Mouse (Mus musculus) left cerebral cortex, postnatal 4 days (tissue): ENCODE measurements around the gene Sdr9c7. TPM values are rescaled to one million over a fixed set of nuclear protein-coding genes. Genes with fewer than 3 reads are reported as not detected.
A peak's percentile ranks its signal among the peaks of the same experiment; 100 is the strongest.
"Not testable (repeated sequence)": the region's sequence is repeated elsewhere in the genome, so short reads cannot be mapped to it uniquely, and the experiment has no call there.

Experiments
- DNase-seq: peaks from one replicate; pipeline ENCODE4 v3.0.0-alpha.2; 2022
- intact Hi-C: fragments of 180-260 bp; cut with DNase I; formaldehyde crosslinking; loops from one replicate; pipeline ENCODE4 v1.15.1; 2025
- total RNA-seq, 2 experiments: library from RNA; stranded (reverse); gene quantifications; 2 replicates each; pipeline ENCODE4 v1.2.3; 2021

Sdr9c7 gene
- total RNA-seq, 2 experiments from 2014 or later: not detected

DNA sequence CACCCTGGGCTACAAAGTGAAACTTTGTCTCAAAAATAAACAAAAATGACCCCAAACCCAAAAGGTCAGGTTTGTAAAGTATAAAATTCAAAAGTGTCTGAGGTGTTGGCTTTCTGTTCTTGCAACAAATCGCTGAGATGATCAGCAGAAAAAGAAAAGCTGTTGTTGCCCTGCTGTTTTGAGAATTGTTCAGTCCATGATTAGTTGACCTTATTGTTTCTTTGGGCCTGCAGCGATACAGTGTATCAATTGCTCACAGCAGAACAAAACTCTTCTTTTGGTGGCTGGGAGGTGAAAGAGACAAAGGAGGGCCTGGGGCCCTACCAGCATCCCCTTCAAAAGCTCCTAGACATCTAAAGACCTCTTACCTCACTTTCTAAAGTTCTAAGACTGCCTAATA, 7.8 kb downstream of the Sdr9c7 start:
- intact Hi-C loops: no loop called here

DNA sequence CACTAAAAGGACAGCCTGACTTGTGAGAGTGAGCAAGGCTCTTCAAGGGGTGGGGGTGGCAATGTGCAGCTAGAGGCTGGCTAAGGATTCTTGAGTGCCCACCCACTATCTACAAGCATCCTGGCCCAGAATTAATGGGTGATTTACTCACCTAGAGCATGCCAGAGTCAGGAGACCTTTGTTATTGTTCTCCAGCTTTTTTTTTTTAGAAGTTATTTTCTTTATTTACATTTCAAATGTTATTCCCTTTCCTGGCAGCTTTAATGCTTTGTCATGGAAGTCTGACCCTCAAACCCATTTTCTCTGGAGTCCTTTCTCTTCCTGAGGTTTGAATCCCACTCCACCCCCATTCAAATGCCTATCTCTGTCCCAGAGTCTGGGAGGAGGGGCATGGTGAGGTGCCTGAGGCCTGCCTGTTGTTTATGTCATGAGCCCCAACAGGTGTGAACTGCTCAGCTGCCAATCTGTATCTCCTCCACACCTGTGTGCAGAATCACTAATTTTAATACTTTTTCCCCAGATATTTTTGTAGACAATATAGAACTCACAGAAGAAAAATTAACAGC, 9.2 kb downstream of the Sdr9c7 start:
- DNase-seq: no peak
- intact Hi-C loops: no loop called here

More for the DNA sequence above, 7.8 kb downstream of the Sdr9c7 start:
- no peak for DNase-seq

DNA sequence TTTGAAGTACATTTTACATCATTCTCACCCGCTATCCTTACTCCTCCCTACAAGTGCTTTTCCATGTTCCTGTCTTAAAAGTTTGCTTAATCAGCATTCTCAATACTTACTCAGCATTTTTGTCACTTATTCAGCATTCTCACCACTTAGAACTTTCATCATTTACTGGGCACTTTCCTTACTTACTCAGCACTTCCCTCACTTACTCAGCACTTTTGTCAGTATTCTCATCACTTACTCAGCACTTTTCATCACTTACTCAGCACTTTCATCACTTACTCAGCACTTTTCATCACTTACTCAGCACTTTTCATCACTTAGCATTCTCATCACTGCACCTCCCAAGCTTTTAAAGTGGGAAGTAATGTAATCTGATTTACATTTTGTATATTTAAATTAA, 17.3 kb downstream of the Sdr9c7 start:
- intact Hi-C loops: no loop called here
- no peak for DNase-seq

DNA sequence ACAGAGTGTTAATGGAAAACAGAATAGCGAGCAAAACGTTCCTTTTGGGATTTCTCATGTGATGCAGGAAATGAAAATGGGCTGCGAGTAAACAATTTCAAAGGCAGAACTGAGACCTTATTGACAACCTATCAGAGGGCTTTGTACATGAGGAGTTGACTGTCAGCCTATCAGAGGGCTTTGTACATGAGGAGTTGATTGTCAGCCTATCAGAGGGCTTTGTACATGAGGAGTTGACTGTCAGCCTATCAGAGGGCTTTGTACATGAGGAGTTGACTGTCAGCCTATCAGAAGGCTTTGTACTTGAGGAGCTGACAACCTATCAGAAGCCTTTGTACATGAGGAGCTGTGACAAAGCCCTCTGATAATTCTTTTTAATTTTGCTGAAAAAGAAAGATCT, 18.9 kb downstream of the Sdr9c7 start:
- intact Hi-C loops, DNase-seq: not testable (repeated sequence)

DNA sequence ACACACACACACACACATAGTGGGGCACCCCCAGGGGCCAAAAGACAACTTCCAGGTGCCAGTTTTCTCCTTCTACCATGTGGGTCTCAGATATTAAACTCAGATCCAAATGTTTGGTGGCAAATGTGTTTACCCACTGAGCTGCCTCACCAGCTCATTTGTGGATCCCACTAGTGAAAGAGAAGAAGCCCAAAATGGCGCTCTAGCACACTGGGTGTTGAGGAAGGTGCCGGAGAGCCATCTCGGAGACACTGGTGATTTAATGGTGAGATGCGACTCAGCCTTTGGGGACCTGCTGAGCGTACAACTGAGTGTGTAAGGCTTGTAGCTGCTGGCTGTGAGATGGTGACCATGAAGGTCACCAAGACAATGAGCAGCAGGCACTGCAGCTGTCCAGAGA, 19.3 kb downstream of the Sdr9c7 start:
- no peak for DNase-seq
- intact Hi-C loops: no loop called here

DNA sequence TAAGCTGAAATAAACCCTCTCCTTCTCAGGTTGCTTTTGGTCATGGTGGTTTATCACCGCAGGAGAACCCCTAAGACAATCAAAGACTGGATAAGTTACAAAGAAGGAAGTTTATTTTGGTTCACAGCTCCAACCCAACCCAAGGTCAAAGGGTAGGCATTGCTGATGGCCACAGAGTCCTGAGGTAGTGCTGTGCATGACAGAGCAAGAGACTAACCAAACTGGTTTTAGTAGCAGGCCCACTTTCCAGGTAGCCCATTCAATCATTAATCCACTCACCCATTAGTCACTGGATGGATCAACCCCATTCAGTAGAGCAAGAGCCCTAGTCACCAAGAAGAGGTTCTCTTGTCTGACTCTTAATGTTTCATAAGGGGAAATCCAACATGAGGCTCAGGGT, 23.9 kb downstream of the Sdr9c7 start:
- intact Hi-C loops: no loop called here
- DNase-seq: no peak

DNA sequence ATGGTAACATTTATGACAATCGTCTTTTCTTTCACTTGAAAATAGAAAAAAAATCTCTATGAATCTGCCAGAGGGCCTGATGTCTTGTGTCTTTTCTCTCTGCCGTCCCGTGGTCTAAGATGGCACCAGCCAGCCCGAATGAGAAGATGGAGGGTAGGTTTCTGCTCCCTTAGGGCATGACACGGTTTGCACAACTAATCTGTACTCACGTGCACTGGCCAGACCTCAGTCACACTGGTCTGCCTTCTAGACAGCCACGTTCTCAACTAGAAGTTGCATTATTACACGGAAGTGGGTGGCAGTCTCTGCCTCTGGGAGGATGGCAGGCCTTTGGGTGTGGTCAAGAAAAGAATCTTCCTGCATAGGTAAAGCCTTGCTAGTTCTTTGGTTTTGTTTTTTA, 24.7 kb downstream of the Sdr9c7 start:
- intact Hi-C loops: no loop called here
- DNase-seq: no peak

DNA sequence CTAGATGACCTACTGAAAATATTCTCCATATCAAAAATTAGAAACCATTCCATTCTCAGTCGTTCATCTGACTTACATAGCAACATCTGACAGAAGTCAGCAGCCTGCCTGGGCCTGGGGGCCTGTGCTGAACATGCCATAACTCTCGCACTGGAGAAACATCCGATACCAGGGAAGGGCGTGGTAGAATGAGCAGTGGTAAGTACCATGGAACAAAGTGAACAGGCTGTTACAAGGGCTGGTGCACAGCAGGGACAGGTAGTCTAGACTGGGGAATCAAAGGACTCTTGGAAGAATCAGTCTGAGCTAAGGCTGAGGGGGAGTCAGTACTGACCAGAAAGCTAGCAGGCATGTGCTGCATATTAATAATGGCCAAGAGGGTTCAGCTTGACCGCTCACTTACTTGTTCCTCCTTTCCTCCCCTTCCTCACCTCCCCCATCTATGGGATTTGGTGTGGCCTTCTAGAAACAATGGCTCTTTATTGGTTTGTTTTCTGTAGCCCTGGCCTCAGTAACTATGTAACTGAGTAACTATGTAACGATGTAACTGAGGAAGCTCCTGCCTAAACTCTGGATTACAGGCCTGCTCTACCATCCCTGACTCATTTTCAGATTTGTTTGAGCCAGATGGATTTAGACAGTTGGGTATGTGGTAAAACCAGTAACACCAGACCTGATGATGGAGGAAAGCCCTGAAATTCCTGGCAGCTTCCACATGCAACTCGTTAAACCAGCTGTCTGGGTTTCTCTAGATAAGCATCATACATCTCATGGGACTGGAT, 26.5 kb downstream of the Sdr9c7 start:
- intact Hi-C loops: no loop called here
- DNase-seq: no peak

DNA sequence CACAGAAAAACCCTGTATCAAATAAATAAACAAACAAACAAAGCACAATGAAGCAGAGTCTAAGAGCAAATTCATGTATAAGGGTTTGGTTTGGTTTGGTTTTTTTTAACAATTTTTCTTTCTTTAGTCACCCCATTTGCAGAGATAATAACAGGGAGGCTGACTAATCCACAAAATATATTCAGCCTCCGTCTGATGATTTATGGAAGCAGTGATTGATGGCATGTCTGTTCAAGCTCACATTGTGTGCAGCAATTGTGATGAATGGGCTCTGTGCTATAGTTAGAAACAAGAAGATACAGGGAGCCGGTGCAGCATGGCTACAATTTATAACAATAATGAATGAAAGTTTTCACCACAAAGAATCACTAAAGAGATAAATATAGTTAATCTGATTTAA, 29.4 kb downstream of the Sdr9c7 start:
- intact Hi-C loops: no loop called here
- no peak for DNase-seq

DNA sequence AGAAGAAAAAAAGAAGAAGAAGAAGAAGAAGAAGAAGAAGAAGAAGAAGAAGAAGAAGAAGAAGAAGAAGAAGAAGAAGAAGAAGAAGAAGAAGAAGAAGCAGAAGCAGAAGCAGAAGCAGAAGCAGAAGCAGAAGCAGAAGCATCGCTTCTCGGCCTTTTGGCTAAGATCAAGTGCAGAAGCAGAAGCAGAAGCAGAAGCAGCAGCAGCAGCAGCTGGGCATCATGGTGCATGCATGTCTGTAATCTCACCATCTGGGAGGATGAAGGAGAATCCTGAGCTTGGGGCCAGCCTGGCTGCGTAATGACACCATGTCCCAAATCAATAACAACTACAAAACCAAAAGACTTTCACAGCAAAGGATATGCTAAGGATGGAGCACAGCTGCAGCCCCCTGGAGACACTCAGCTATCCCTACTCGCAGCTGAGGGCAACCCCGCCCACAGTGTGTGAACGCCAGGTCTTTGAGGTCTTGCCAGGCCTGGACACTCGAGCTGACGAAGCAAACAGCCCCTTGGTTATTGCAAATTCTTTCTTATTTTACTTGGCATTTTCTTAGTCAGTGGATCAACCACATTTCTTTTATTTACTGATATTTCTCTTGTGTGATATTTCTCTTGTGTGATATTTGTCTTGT, 34.1 kb downstream of the Sdr9c7 start:
- peak; percentile 17 for DNase-seq
- intact Hi-C loops: loop anchor here (10.0 kb wide), 1 partner anchor 258 kb away; no protein-coding TSS in a partner anchor

DNA sequence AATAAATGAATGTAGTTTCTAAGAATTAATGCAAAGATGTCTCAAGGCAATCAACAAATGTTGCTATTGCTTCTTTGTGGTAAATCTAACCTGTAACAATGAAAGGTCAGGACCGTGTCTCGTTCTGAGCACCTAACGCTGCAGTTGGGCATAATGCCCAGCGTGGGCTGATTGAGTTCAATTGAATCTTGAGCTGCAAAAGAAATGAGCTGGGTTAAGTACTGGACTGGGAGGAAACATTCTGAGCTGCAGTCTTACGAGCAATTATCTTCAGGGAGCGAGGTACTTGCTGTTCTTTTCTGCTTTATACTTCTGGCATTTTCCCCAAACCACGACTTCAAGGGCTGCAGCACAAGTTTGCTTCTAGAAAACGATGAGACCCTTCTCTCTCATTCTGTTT, 38.0 kb downstream of the Sdr9c7 start:
- DNase-seq: no peak
- intact Hi-C loops: loop anchor here (5.0 to 10.0 kb wide), 2 partner anchors 199 to 261 kb away; partner anchors contain the start of gene Zbtb39

DNA sequence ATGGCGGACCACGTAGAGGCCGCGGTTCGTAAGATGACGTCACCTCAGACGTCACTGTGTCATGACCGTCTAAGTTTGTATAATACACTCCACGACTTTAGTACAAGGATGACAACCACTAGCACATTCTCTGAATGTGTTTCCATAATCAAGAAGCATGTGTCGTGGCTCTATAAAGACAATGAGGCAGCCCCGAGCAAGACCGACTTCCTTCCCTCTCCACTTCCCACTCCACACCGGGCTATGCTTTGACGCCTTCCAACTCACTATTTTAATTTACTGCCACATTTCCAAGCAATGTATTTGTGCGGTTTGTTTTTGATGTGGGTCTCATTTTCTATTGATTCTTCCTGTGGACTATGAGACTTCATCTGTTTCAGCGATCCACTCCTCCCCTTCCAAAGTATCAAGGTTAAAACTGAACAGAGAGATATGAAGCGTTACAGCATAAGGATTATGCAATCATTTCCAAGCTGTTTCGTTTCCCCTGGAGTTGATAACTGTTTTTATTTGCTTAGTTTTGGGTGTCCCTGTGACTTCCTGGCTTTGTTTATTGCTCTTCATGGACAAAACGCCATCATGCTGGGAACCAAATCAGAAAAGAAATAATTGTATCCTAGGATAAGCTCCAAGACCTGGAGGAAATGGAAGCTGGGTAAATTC, 38.6 kb downstream of the Sdr9c7 start:
- no peak for DNase-seq

DNA sequence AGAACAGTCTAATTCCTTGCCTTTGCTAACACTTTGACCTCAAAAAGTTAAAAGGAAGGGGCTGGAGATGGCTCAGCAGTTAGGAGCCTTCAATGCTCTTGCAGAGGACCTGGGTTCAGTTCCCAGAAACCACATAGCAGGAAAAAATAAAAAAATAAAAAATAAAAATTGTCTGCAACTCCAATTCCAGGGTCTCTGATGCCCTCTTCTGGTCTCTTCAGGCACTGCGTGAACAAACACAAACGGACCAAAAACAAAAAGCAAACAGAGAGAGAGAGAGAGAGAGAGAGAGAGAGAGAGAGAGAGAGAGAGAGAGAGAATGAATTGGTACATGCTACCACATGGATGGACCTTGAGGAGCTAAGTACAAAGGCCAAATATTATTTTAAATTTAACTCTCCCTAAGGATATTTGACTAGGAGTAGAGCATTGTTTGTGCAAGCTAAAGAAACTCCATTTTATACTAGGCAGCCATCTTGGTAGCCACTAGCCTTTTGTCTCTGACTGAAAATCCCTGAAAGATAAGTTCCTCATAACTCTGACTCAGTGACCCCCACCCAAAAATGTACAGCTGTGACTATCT, 39.2 kb downstream of the Sdr9c7 start:
- intact Hi-C loops: loop anchor here (5.0 to 10.0 kb wide), 2 partner anchors 200 to 263 kb away; partner anchors contain the start of gene Zbtb39
- peak; percentile 61 for DNase-seq

More for the DNA sequence above, 38.6 kb downstream of the Sdr9c7 start:
- intact Hi-C loops: loop anchor here (5.0 to 10.0 kb wide), 2 partner anchors 200 to 262 kb away; partner anchors contain the start of gene Zbtb39

DNA sequence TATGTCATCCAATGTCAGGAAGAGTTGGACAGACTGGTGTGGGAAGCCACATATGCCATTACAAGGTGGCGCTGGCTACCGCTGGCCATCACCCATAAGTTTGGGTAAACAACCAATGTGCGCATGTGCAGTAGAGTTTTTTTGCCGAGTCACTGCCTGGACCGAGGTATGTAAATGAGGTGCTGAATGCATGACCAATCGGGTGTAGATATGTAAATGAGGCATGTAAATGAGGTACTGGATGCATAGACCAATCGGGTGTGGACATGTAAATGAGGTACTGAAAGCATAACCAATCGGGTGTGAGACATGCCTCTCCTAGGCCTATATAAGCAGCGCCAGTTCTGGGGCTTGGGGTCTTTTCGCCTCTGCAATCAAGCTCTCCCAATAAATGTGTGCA, 41.3 kb downstream of the Sdr9c7 start:
- intact Hi-C loops: loop anchor here (5.0 to 10.0 kb wide), 2 partner anchors 202 to 265 kb away; partner anchors contain the start of gene Zbtb39

DNA sequence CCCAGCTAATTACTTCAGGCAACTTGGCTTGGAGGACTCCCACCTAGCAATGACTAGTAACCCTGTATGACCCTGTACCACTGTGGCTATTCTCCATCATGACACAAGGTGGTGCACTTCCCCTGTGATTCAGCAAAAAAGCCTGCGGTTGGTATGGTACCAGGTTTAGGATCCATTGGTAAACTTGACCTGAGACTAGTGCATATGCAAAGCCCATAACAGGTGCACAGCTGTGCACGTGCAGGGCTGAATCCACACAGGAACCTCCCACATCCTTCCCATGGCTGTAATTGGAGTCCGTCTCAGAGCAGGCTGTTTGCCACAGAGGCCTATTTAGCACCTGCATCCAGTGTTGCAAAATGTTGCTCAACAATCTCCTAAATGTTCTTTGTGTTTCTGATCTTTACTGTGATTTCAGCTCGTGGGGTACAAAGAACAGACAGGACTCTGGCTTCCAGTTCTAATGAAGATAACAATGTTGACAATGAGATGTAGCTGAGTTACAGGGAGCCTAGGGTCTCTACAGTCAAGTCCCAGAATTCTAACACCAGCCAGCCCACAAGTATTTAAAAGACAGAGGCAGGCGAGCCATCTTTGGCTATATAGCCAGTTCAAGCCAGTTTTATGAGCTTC, 47.2 kb downstream of the Sdr9c7 start:
- intact Hi-C loops: no loop called here

More for the DNA sequence above, 41.3 kb downstream of the Sdr9c7 start:
- DNase-seq: not testable (repeated sequence)

DNA sequence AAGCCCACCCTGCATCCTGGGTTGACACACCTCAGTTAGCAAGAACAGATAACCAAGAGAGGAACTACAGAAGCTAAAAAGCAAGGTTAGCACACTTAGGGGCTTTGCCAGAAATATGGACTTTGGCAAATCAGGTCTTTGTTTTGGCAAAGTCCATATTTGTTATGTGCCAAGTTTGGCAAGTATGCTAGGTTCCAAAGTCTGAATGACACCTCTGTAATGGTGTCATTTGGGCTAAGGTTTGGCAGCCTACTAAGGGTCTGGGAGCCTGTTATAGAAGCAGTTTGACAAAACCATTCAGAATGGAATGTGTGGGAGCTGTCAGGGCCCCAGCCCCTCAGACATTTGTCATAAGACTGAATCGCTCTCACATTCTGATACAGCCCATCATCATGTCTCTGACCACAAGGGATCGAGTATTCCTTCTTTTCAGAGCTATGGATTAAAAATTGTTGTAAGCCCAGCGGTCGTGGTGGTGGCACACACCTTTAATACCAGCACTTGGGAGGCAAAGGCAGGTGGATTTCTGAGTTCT, 51.3 kb downstream of the Sdr9c7 start:
- intact Hi-C loops: no loop called here
- DNase-seq: no peak

More for the DNA sequence above, 47.2 kb downstream of the Sdr9c7 start:
- DNase-seq: peak; percentile 36

DNA sequence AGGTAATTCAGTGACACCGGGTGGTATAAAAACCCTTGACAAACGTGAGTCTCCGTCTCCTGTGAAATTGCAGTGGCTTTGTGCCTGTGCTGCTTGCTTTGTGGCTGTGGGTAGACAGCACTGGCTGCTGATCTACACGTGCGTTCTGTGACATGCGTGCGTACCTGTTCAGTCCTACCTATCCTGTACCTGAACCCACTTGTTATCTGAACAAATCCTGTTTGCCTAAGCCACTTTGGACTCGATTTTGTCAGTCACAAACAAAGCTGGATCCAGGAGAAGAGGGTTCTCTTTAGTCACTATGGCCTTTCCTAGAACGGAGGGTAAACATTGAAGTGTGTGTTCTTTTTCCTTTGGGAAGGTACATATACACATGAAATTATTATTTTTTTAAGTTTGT, 53.1 kb downstream of the Sdr9c7 start:
- no peak for DNase-seq
- intact Hi-C loops: no loop called here

DNA sequence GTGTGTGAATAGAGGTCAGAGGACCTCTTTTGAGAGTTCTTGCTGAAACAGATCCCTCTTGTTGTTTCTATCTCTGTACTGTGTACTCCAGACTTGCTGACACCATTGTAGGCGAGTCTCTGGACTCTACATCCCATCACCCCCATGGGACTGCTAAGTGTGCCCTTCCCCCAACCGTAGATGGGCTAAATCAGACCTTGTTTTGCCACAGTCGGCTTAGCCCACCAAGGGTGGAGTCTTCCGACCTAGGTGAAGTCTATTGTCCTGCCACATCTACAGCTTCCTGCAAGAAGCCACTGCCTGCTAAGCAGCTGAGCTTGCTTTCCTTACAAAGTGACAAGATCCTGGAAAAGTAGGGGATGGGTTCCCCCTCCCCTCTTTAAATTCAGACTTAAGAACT, 53.5 kb downstream of the Sdr9c7 start:
- no peak for DNase-seq
- intact Hi-C loops: no loop called here

DNA sequence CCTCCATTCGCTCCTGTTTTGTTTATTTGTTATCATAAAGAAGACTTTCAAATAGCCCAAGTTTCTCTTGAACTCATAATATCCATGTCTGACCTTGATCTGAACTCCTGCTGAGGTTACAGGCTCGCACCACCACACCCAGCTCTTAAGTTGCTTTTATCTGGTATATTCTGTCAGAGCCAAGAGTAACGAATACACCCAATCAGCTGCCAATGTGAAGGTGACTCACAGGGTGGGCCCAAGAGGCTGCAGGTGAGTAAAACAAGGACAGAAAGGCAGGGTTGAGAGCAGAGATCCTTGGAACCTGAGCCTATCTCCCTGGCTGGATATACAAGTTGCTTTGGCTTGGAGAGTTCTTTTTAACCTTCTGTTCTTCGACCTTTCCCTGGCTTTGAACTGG, 56.7 kb downstream of the Sdr9c7 start:
- intact Hi-C loops: loop anchor here (5.0 kb wide), 1 partner anchor 52 kb away; the partner anchor contains the start of gene Hsd17b6
- no peak for DNase-seq
